Mouse (Mus musculus) stomach, embryonic 14.5 days (tissue): ENCODE measurements around the gene Plppr3. TPM values are rescaled to one million over a fixed set of nuclear protein-coding genes. Genes with fewer than 3 reads are reported as not detected.
"Not testable (repeated sequence)": the region's sequence is repeated elsewhere in the genome, so short reads cannot be mapped to it uniquely, and the experiment has no call there.

Experiments
- ATAC-seq: fragments of 200-750 bp; cut with Nextera tagmentation; 2 replicates; pipeline ENCODE4 v1.8.0; 2017; ENCODE audit warnings: low read depth, moderate TSS enrichment; ENCODE audit not compliant: insufficient number of reproducible peaks, insufficient read depth, low FRiP score
- H3K27ac ChIP-seq: fragments of 300-500 bp; sonication (generic); 2 replicates; pipeline ENCODE4 v1.5.1; 2014; ENCODE audit warnings: mild to moderate bottlenecking, low read length, moderate library complexity, mixed read lengths
- H3K27me3 ChIP-seq: fragments of 300-500 bp; sonication (generic); 2 replicates; pipeline ENCODE4 v1.6.1; 2014; ENCODE audit warnings: low read length, control low read depth, mixed read lengths; ENCODE audit not compliant: control insufficient read depth, insufficient read depth
- H3K36me3 ChIP-seq: fragments of 300-500 bp; sonication (generic); 2 replicates; pipeline ENCODE4 v1.6.1; 2014; ENCODE audit warnings: mild to moderate bottlenecking, control low read depth, low read length, moderate library complexity, mixed read lengths; ENCODE audit not compliant: control insufficient read depth, insufficient read depth
- H3K4me1 ChIP-seq: fragments of 300-500 bp; sonication (generic); 2 replicates; pipeline ENCODE4 v1.6.1; 2014; ENCODE audit warnings: low read length, control low read depth, mixed read lengths; ENCODE audit not compliant: control insufficient read depth, insufficient read depth
- H3K4me2 ChIP-seq: fragments of 300-500 bp; sonication (generic); replicated peaks from 2 replicates; pipeline ENCODE4 v1.6.1; 2014; ENCODE audit warnings: low read depth, low read length, control low read depth
- H3K4me3 ChIP-seq: fragments of 300-500 bp; sonication (generic); 2 replicates; pipeline ENCODE4 v1.5.1; 2014; ENCODE audit warnings: low read depth, low read length, control low read depth
- H3K9ac ChIP-seq: fragments of 300-500 bp; sonication (generic); replicated peaks from 2 replicates; pipeline ENCODE4 v1.6.1; 2014; ENCODE audit warnings: low read depth, mild to moderate bottlenecking, control low read depth, low read length, moderate library complexity, mixed read lengths
- H3K9me3 ChIP-seq: fragments of 300-500 bp; sonication (generic); 2 replicates; pipeline ENCODE4 v1.6.1; 2016; ENCODE audit warnings: low read depth, low read length, control low read depth; ENCODE audit not compliant: control insufficient read depth
- WGBS: fragments of 180-500 bp; shearing (Covaris S2); extraction: QIAGEN DNeasy Blood & Tissue Kit; methylation state at CpG from one replicate; pipeline ENCODE4 v1.1.7; 2014; 5-methylcytosine and 5-hydroxymethylcytosine counted together
- polyA plus RNA-seq: library from polyadenylated mRNA; unstranded; fragments of >200 nt; fragmentation: Nextera tagmentation; extraction: Ambion mirVana; gene quantifications from 2 replicates; pipeline ENCODE4 v1.2.1, GENCODE M21; 2014

Plppr3 gene
- polyA plus RNA-seq, 1 experiment from 2014 or later: 51.7 TPM

DNA sequence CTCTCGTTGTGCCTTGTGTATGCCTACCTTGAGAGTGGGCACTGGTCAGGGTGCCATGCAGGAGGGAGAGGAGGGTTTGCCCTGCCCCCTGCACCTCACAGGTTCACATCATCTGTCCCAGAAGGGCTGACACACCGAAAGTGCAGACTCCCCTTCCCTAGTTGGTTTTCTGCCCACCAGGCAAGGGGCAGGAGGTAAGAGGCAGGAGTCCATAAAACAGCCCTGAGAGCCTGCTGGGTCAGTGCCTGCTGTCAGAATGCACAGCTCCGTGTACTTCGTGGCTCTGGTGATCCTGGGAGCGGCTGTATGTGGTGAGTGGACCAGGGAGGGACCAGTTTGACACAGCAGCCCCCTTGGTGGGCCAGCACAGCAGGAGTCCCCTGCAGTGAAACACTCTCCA lies 16.2 kb upstream of the Plppr3 start, which contains the start of gene Cfd:
TSS of gene Cfd (plus strand) at position 184 of the 400 bp plus-strand sequence.
- no peak within 1 kb of the TSS for H3K4me3 ChIP-seq
- no peaks in the 10 kb centered on the region for H3K9me3 ChIP-seq
- no peak within 1 kb of the TSS for H3K4me2 ChIP-seq
- H3K27ac ChIP-seq: no peak within 1 kb of the TSS
- no peak within 1 kb of the TSS for H3K9ac ChIP-seq
- ATAC-seq: no peak
- H3K27me3 ChIP-seq: no peaks in the 10 kb centered on the region
- WGBS: 37% methylated on average over 5 of the region's 5 CpGs
- no peaks in the 10 kb centered on the region for H3K4me1 ChIP-seq
- H3K36me3 ChIP-seq: peaks cover 5% of the 10 kb centered on the region

DNA sequence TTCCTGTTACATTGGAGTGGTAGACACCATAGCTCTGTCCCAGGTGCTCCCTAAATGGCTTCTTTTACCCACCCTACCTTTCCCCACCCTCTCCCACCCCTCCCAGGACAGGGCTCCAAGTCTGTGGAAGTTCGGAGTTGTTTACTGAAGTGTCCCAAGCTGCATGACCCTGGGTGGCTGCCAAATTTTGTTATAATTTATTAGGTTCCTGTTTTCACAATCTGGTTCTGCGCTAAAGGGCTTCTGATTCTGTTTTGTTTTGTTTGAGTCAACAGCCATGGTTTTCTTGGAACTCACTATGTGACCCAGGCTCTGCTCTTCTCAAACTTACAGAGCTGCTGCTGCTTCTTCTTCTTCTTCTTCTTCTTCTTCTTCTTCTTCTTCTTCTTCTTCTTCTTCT lies 15.0 kb upstream of the Plppr3 start:
- Histone ChIP-seq H3K9me3 (no peaks in the 10 kb centered on the region), H3K27ac (no peak overlapping the region), H3K9ac (no peak overlapping the region), H3K4me3 (no peak overlapping the region), H3K27me3 (no peaks in the 10 kb centered on the region), H3K36me3 (peaks cover 4% of the 10 kb centered on the region), H3K4me1 (no peaks in the 10 kb centered on the region), H3K4me2 (no peak overlapping the region)
- WGBS: 62% methylated on average over 2 of the region's 2 CpGs
- no peak for ATAC-seq

DNA sequence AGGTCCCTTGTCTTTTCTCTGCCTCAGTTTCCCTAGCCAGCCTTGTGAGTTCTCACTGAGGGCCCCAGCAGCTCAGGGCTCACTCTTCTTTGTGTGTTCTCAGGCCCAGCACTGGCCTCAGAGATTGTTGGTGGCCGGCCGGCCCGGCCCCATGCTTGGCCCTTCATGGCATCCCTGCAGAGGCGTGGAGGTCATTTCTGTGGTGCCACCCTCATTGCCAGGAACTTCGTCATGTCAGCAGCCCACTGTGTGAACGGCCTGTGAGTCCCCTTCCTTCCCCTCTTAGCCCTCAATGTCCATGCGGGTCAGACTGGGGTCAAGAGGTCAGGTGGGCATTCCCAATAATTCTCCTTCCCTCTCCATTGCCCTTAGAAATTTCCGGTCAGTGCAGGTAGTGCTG lies 12.2 kb upstream of the Plppr3 start:
- Histone ChIP-seq H3K4me1 (peaks cover 12% of the 10 kb centered on the region), H3K9me3 (no peaks in the 10 kb centered on the region), H3K27ac (no peak overlapping the region), H3K4me2 (no peak overlapping the region), H3K36me3 (no peaks in the 10 kb centered on the region), H3K9ac (no peak overlapping the region), H3K27me3 (no peaks in the 10 kb centered on the region), H3K4me3 (no peak overlapping the region)
- no peak for ATAC-seq
- WGBS: 79% methylated on average over 8 of the region's 8 CpGs

DNA sequence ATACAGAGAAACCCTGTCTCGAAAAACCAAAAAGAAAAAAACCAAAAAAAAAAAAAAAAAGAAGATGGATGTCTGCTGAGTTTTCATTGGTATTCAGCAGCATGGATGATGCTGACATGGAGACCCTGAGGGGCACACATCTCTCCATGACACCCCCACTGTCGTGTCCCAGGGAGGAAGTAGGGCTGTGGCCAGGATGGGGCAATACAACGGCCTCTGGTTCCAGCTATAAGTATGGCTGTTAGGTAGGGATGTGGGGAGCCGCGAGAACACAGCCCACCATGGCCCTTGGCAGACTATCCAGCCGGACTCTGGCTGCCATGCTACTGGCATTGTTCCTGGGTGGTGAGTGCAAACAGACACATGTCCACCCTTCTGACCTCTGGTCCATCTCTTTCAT lies 11.6 kb upstream of the Plppr3 start, which contains the start of gene Elane:
TSS of gene Elane (plus strand) at position 194 of the 400 bp plus-strand sequence.
- Histone ChIP-seq H3K4me1 (peaks cover 12% of the 10 kb centered on the region), H3K4me3 (no peak within 1 kb of the TSS), H3K27ac (no peak within 1 kb of the TSS), H3K9ac (no peak within 1 kb of the TSS), H3K36me3 (no peaks in the 10 kb centered on the region), H3K4me2 (no peak within 1 kb of the TSS), H3K27me3 (no peaks in the 10 kb centered on the region), H3K9me3 (no peaks in the 10 kb centered on the region)
- ATAC-seq: no peak
- 82% methylated on average over 6 of the region's 6 CpGs for WGBS

DNA sequence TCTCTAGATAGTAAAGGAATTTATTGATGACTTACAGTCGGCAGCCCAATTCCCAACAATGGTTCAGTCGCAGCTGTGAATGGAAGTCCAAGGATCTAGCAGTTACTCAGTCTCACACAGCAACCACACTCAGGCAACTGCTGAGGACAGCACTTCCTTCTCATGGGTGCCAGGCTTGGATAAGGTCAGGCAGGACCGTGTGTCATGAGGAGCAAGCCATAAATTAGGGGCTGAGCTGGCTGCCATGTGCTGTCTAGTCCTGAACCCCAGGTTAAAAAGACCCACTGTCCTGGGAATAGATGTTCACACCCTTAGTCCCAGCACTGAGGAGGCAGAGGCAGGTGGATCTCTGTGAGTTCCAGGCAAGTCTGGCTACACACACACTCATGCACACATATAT lies 10.5 kb upstream of the Plppr3 start:
- not testable (repeated sequence) for H3K9me3 ChIP-seq, H3K27ac ChIP-seq, H3K9ac ChIP-seq, H3K4me2 ChIP-seq, H3K4me3 ChIP-seq, H3K27me3 ChIP-seq, ATAC-seq, H3K36me3 ChIP-seq
- peaks cover 12% of the 10 kb centered on the region for H3K4me1 ChIP-seq
- 66% methylated on average over 2 of the region's 3 CpGs for WGBS

DNA sequence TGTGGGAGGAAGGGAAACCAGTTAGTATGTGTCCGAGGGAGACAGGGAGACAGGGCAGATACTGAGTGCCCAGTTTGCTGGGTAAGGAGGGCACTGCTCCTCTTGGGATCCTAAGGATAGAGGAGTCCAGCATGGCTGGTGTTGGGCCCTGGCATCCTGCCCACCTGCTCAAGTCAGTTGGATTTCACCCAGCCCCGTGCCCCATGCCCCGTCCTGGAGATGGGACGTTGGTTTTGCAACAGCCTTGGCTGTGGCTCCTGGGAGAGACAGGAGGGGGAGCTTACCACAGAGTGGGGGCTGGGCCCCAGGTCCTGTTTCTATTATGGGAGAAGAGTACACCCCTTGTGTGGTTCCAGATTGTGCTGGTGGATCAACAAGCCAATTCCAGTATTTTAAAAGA lies 10.0 kb upstream of the Plppr3 start:
- no peaks in the 10 kb centered on the region for H3K9me3 ChIP-seq
- H3K36me3 ChIP-seq: no peaks in the 10 kb centered on the region
- no peaks in the 10 kb centered on the region for H3K27me3 ChIP-seq
- H3K27ac ChIP-seq: no peak overlapping the region
- H3K4me3 ChIP-seq: no peak overlapping the region
- no peak for ATAC-seq
- WGBS: 71% methylated on average over 4 of the region's 4 CpGs
- peaks cover 17% of the 10 kb centered on the region for H3K4me1 ChIP-seq
- H3K4me2 ChIP-seq: no peak overlapping the region
- no peak overlapping the region for H3K9ac ChIP-seq

DNA sequence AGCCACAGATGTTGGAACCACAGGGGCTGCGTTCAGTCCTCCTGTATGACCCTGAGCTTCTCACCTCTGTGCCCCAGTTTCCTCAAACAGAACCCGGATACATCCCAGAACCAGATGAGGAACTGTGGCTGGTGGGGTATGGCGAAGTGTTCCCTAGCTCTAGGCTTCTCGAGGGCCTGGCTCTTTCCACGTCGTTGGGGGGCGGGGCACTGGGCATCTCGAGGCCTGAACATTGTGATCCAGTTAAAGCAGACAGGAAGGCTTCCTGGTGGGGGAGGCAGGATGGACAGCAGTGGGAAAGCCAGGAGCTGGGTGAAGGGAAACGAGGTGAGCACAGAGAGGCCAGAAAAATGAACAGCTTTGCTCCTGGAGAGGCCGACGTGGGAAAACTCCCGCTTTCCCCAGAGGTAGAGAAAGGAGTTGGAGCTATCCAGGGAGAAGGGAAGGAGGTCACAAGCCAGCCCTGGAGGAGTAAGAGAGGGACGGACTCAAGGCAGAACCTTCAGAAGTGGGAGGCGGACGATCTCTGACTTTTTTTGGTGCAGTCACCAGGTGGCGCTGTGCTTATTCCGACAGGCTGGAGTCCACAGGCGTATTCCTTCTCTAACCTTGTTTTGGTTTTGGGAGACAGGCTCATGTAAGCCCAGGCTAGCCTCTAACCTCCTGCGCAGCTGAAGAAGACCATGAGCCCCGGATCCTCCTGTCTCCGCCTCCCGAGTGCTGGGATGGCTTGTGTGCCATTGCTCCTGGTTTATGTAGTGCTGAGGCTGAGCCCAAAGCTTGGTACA lies 9.1 kb upstream of the Plppr3 start:
- ATAC-seq: no peak
- H3K4me2 ChIP-seq: no peak overlapping the region
- no peaks in the 10 kb centered on the region for H3K27me3 ChIP-seq
- H3K36me3 ChIP-seq: no peaks in the 10 kb centered on the region
- WGBS: 18% methylated on average over 22 of the region's 22 CpGs
- H3K4me1 ChIP-seq: peaks cover 19% of the 10 kb centered on the region
- no peak overlapping the region for H3K9ac ChIP-seq
- no peak overlapping the region for H3K27ac ChIP-seq
- no peaks in the 10 kb centered on the region for H3K9me3 ChIP-seq
- H3K4me3 ChIP-seq: no peak overlapping the region

DNA sequence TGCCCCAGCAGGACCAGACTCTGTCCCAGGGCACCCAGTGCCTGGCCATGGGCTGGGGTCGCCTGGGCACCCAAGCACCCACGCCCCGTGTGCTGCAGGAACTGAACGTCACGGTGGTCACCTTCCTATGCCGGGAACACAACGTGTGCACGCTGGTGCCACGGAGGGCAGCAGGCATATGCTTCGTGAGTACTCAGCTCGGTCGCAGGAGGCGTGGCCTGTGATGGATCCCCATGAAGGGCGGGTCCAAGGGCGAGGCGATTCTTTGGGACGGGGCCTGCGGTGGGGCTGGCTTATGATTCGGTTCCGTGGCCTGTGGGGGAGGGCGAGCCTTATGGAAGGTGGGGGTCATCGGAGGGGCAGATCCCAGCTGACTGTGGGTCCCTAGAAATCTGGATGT lies 7.5 kb upstream of the Plppr3 start:
- peaks cover 19% of the 10 kb centered on the region for H3K4me1 ChIP-seq
- H3K9ac ChIP-seq: no peak overlapping the region
- peak; percentile 37; the same call in 1 of the 2 replicates for ATAC-seq
- H3K4me2 ChIP-seq: peak overlapping the region; percentile 37
- H3K36me3 ChIP-seq: no peaks in the 10 kb centered on the region
- no peaks in the 10 kb centered on the region for H3K27me3 ChIP-seq
- H3K9me3 ChIP-seq: no peaks in the 10 kb centered on the region
- no peak overlapping the region for H3K4me3 ChIP-seq
- WGBS: 8% methylated on average over 22 of the region's 22 CpGs
- no peak overlapping the region for H3K27ac ChIP-seq

DNA sequence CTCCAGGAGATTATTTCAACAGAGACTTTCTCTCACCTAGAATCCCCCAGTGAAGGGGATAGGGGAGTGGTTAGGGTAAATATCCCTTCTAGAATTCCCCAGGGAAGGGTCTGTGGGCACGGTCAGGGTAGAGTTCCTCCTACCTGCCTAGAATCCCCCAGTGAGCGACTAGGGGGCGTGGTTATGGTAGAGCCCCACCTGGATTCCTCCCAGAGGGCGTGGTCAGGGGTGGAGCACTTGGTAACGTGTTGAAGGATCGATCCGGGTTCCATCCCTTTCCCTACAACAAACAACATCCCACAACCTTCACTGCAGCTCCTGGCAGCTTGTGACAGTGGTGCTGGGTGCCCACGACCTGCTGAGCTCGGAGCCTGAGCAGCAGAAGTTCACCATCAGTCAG lies 6.3 kb upstream of the Plppr3 start:
- Histone ChIP-seq H3K4me1 (peaks cover 19% of the 10 kb centered on the region), H3K4me3 (no peak overlapping the region), H3K27ac (no peak overlapping the region), H3K4me2 (no peak overlapping the region), H3K27me3 (no peaks in the 10 kb centered on the region), H3K9me3 (no peaks in the 10 kb centered on the region), H3K9ac (no peak overlapping the region), H3K36me3 (no peaks in the 10 kb centered on the region)
- WGBS: 18% methylated on average over 9 of the region's 9 CpGs
- ATAC-seq: no peak
